Mouse (Mus musculus): Measurements from ENCODE around the gene Tuft1.
"Not testable (repeated sequence)": the region's sequence is repeated elsewhere in the genome, so short reads cannot be mapped to it uniquely, and the experiment has no call there.

Gene Tuft1
- long read RNA-seq, experiment 1, partial matches to known transcripts = 2 of 4 reads
- long read RNA-seq, experiment 1, other reads (novel, unspliced or antisense) = 0 of 4 reads
- long read RNA-seq, experiment 2, partial matches to known transcripts = 1 of 4 reads
- long read RNA-seq, experiment 2, other reads (novel, unspliced or antisense) = 1 of 4 reads

GRCm38 (mm10) chr3:94658740-94659095 lies at the start of gene Tuft1:
Tuft1 (minus strand) TSS chr3:94658872.
- intact Hi-C loops (cut with DNase I) = not testable (repeated sequence)

- intact Hi-C loops (cut with DNase I) = not testable (repeated sequence)
Measured at GRCm38 (mm10) chr3:94703364-94703763, 44.7 kb upstream of the Tuft1 start.

GRCm38 (mm10) chr3:94702856-94703255 lies 44.2 kb upstream of the Tuft1 start:
- intact Hi-C loops (cut with DNase I) = no loop called here

GRCm38 (mm10) chr3:94702163-94702810 lies 43.6 kb upstream of the Tuft1 start:
- intact Hi-C loops (cut with DNase I) = not testable (repeated sequence)

GRCm38 (mm10) chr3:94696257-94696656 lies 37.6 kb upstream of the Tuft1 start:
- intact Hi-C loops (cut with DNase I) = not testable (repeated sequence)

- intact Hi-C loops (cut with DNase I) = not testable (repeated sequence)
Measured at GRCm38 (mm10) chr3:94695591-94695990, 36.9 kb upstream of the Tuft1 start.

GRCm38 (mm10) chr3:94693874-94694273 lies 35.2 kb upstream of the Tuft1 start:
- intact Hi-C loops (cut with DNase I) = not testable (repeated sequence)

GRCm38 (mm10) chr3:94693329-94693825 lies 34.7 kb upstream of the Tuft1 start, which contains the start of gene Selenbp2:
Selenbp2 (plus strand) TSS chr3:94693556.
- intact Hi-C loops (cut with DNase I) = no loop called here

GRCm38 (mm10) chr3:94691694-94692093 lies 33.0 kb upstream of the Tuft1 start:
- intact Hi-C loops (cut with DNase I) = not testable (repeated sequence)

GRCm38 (mm10) chr3:94690616-94691247 lies 32.1 kb upstream of the Tuft1 start:
- intact Hi-C loops (cut with DNase I) = no loop called here

GRCm38 (mm10) chr3:94690162-94690561 lies 31.5 kb upstream of the Tuft1 start:
- intact Hi-C loops (cut with DNase I) = not testable (repeated sequence)

GRCm38 (mm10) chr3:94689195-94689594 lies 30.5 kb upstream of the Tuft1 start:
- intact Hi-C loops (cut with DNase I) = not testable (repeated sequence)

- intact Hi-C loops (cut with DNase I) = not testable (repeated sequence)
Measured at GRCm38 (mm10) chr3:94688698-94689097, 30.0 kb upstream of the Tuft1 start.

- intact Hi-C loops (cut with DNase I) = not testable (repeated sequence)
Measured at GRCm38 (mm10) chr3:94685989-94686772, 27.5 kb upstream of the Tuft1 start.

GRCm38 (mm10) chr3:94683646-94684045 lies 25.0 kb upstream of the Tuft1 start:
- intact Hi-C loops (cut with DNase I) = no loop called here

GRCm38 (mm10) chr3:94680783-94681182 lies 22.1 kb upstream of the Tuft1 start:
- intact Hi-C loops (cut with DNase I) = no loop called here

GRCm38 (mm10) chr3:94680032-94680431 lies 21.4 kb upstream of the Tuft1 start:
- intact Hi-C loops (cut with DNase I) = not testable (repeated sequence)

GRCm38 (mm10) chr3:94679351-94679841 lies 20.7 kb upstream of the Tuft1 start:
- intact Hi-C loops (cut with DNase I) = no loop called here

- intact Hi-C loops (cut with DNase I) = not testable (repeated sequence)
Measured at GRCm38 (mm10) chr3:94675101-94675500, 16.4 kb upstream of the Tuft1 start.

- intact Hi-C loops (cut with DNase I) = loop anchor here (10.0 kb wide), 1 partner anchor 51 kb away; no protein-coding TSS in a partner anchor
Measured at GRCm38 (mm10) chr3:94665896-94666295, 7.2 kb upstream of the Tuft1 start.
